Mouse (Mus musculus) MEL (cell line): ENCODE measurements around the gene Bola3. TPM values are rescaled to one million over a fixed set of nuclear protein-coding genes. Genes with fewer than 3 reads are reported as not detected.

ENCODE experiments used
- DNase-seq: peaks from one replicate; pipeline ENCODE4 v3.0.0; 2011; ENCODE audit warnings: low read depth, low spot score
- H3K27ac ChIP-seq: 2 replicates; pipeline ENCODE4 v1.5.1; 2012; ENCODE audit warnings: low read depth, mild to moderate bottlenecking, control low read depth, low read length, moderate library complexity; ENCODE audit not compliant: control insufficient read depth
- H3K27me3 ChIP-seq, 2 experiments: fragments of 150-350 bp in 1 of 2; sonication (generic) in 1 of 2; 2 replicates each; pipeline ENCODE4 v1.6.1; 2012; ENCODE audit warnings: low read length in 2 of 2, mild to moderate bottlenecking in 2 of 2, improper control_type of control experiment in 1 of 2, moderate library complexity in 1 of 2; ENCODE audit not compliant: insufficient read depth in 2 of 2, control insufficient read depth in 1 of 2
- H3K36me3 ChIP-seq, 2 experiments: 2 replicates each; pipeline ENCODE4 v1.6.1; 2012 to 2014; ENCODE audit warnings: low read length in 2 of 2, improper control_type of control experiment in 1 of 2, inconsistent platforms in 1 of 2, mild to moderate bottlenecking in 1 of 2; ENCODE audit not compliant: insufficient read depth in 2 of 2, control insufficient read depth in 1 of 2
- H3K4me1 ChIP-seq, 2 experiments: fragments of 150-350 bp in 1 of 2; sonication (generic) in 1 of 2; 2 replicates each; pipeline ENCODE4 v1.6.1; 2012; ENCODE audit warnings: low read length in 2 of 2, improper control_type of control experiment in 1 of 2, mild to moderate bottlenecking in 1 of 2; ENCODE audit not compliant: insufficient read depth in 2 of 2, control insufficient read depth in 1 of 2
- H3K4me3 ChIP-seq, 2 experiments: fragments of 150-350 bp in 1 of 2; sonication (generic) in 1 of 2; 2 replicates each; pipeline ENCODE4 v1.5.1; 2012; ENCODE audit warnings: low read depth in 2 of 2, low read length in 2 of 2, mild to moderate bottlenecking in 2 of 2, moderate library complexity in 2 of 2, control low read depth in 1 of 2, improper control_type of control experiment in 1 of 2; ENCODE audit not compliant: control insufficient read depth in 1 of 2, insufficient read depth in 1 of 2
- H3K79me2 ChIP-seq: 2 replicates; pipeline ENCODE4 v1.6.1; 2012; ENCODE audit warnings: mild to moderate bottlenecking, low read length, moderate library complexity; ENCODE audit not compliant: control insufficient read depth, poor library complexity, insufficient read depth
- H3K9ac ChIP-seq: 2 replicates; pipeline ENCODE4 v1.6.1; 2012; ENCODE audit warnings: low read depth, mild to moderate bottlenecking, control low read depth, low read length, moderate library complexity; ENCODE audit not compliant: control insufficient read depth, poor library complexity, severe bottlenecking
- H3K9me3 ChIP-seq: fragments of 150-350 bp; sonication (generic); replicated peaks from 2 replicates; pipeline ENCODE4 v1.6.1; 2012; ENCODE audit warnings: mild to moderate bottlenecking, low read length, improper control_type of control experiment, moderate library complexity; ENCODE audit not compliant: insufficient read depth
- BHLHE40 ChIP-seq: IDR thresholded peaks from 2 replicates; pipeline ENCODE4 v1.6.1; 2012; ENCODE audit warnings: low read depth, mild to moderate bottlenecking, inconsistent platforms, low read length, improper control_type of control experiment, borderline replicate concordance
- CHD2 ChIP-seq: IDR thresholded peaks from 2 replicates; pipeline ENCODE4 v1.6.1; 2011; ENCODE audit warnings: low read length, improper control_type of control experiment
- CTCF ChIP-seq, 3 experiments: IDR thresholded peaks in 2 of 3; conservative IDR thresholded peaks in 1 of 3; 2 replicates each; pipeline ENCODE4 v1.5.1; 2011 to 2012; ENCODE audit warnings: low read length in 3 of 3, low read depth in 2 of 3, mild to moderate bottlenecking in 2 of 3, improper control_type of control experiment in 1 of 3, inconsistent platforms in 1 of 3, mixed read lengths in 1 of 3, moderate library complexity in 1 of 3; ENCODE audit not compliant: control insufficient read depth in 1 of 3, insufficient read depth in 1 of 3, poor library complexity in 1 of 3, severe bottlenecking in 1 of 3
- E2F4 ChIP-seq: IDR thresholded peaks from 2 replicates; pipeline ENCODE4 v1.6.1; 2011; ENCODE audit warnings: low read depth, low read length, improper control_type of control experiment, borderline replicate concordance
- EP300 ChIP-seq, 2 experiments: IDR thresholded peaks; 2 replicates each; pipeline ENCODE4 v1.6.1; 2011; ENCODE audit warnings: improper control_type of control experiment in 2 of 2, low read length in 2 of 2, low read depth in 1 of 2, mild to moderate bottlenecking in 1 of 2
- ETS1 ChIP-seq: IDR thresholded peaks from 2 replicates; pipeline ENCODE4 v1.6.1; 2012; ENCODE audit warnings: low read depth, mild to moderate bottlenecking, inconsistent platforms, low read length, improper control_type of control experiment, moderate library complexity
- GABPA ChIP-seq: IDR thresholded peaks from 2 replicates; pipeline ENCODE4 v1.6.1; 2012; ENCODE audit warnings: low read depth, mild to moderate bottlenecking, inconsistent platforms, low read length, improper control_type of control experiment, moderate library complexity
- GATA1 ChIP-seq: IDR thresholded peaks from 2 replicates; pipeline ENCODE4 v1.6.1; 2011; ENCODE audit warnings: low read depth, low read length, improper control_type of control experiment
- JUND ChIP-seq: IDR thresholded peaks from 2 replicates; pipeline ENCODE4 v1.6.1; 2011; ENCODE audit warnings: low read depth, mild to moderate bottlenecking, improper control_type of control experiment, low read length
- KAT2A ChIP-seq: conservative IDR thresholded peaks from 2 replicates; pipeline ENCODE4 v1.6.1; 2012; ENCODE audit warnings: low read depth, low read length, improper control_type of control experiment, inconsistent platforms
- MAFK ChIP-seq: IDR thresholded peaks from 2 replicates; pipeline ENCODE4 v1.6.1; 2011; ENCODE audit warnings: low read depth, mild to moderate bottlenecking, low read length, improper control_type of control experiment, borderline replicate concordance
- MAX ChIP-seq: IDR thresholded peaks from 2 replicates; pipeline ENCODE4 v1.6.1; 2011; ENCODE audit warnings: low read length, improper control_type of control experiment
- MAZ ChIP-seq: IDR thresholded peaks from 2 replicates; pipeline ENCODE4 v1.6.1; 2012; ENCODE audit warnings: low read depth, mild to moderate bottlenecking, inconsistent platforms, low read length, improper control_type of control experiment
- MEF2A ChIP-seq: IDR thresholded peaks from 2 replicates; pipeline ENCODE4 v1.6.1; 2014; ENCODE audit warnings: low read depth, mild to moderate bottlenecking, inconsistent platforms, low read length, improper control_type of control experiment; ENCODE audit not compliant: poor library complexity, insufficient replicate concordance, severe bottlenecking; ENCODE audit errors: extremely low read depth
- MXI1 ChIP-seq: IDR thresholded peaks from 2 replicates; pipeline ENCODE4 v1.6.1; 2011; ENCODE audit warnings: mild to moderate bottlenecking, low read depth, low read length, improper control_type of control experiment
- MYB ChIP-seq: IDR thresholded peaks from 2 replicates; pipeline ENCODE4 v1.6.1; 2011; ENCODE audit warnings: mild to moderate bottlenecking, low read depth, low read length, improper control_type of control experiment
- MYC ChIP-seq: IDR thresholded peaks from 2 replicates; pipeline ENCODE4 v1.6.1; 2011; ENCODE audit warnings: low read depth, mild to moderate bottlenecking, low read length, improper control_type of control experiment, moderate library complexity
- NRF1 ChIP-seq: IDR thresholded peaks from 2 replicates; pipeline ENCODE4 v1.6.1; 2014; ENCODE audit warnings: low read depth, mild to moderate bottlenecking, inconsistent platforms, low read length, improper control_type of control experiment, moderate library complexity; ENCODE audit not compliant: poor library complexity, insufficient read depth, severe bottlenecking
- POLR2A ChIP-seq, 2 experiments: IDR thresholded peaks; 2 replicates each; pipeline ENCODE4 v1.6.1; 2011 to 2012; ENCODE audit warnings: low read length in 2 of 2, mild to moderate bottlenecking in 2 of 2, control low read depth in 1 of 2, improper control_type of control experiment in 1 of 2, low read depth in 1 of 2, moderate library complexity in 1 of 2; ENCODE audit not compliant: control insufficient read depth in 1 of 2, insufficient read depth in 1 of 2, poor library complexity in 1 of 2
- POLR2AphosphoS5 ChIP-seq: IDR thresholded peaks from 2 replicates; pipeline ENCODE4 v1.6.1; 2012; ENCODE audit warnings: low read depth, borderline replicate concordance, mild to moderate bottlenecking, inconsistent platforms, low read length, moderate library complexity, mixed read lengths
- RAD21 ChIP-seq: IDR thresholded peaks from 2 replicates; pipeline ENCODE4 v1.6.1; 2011; ENCODE audit warnings: mild to moderate bottlenecking, low read depth, low read length, improper control_type of control experiment
- SIN3A ChIP-seq: IDR thresholded peaks from 2 replicates; pipeline ENCODE4 v1.6.1; 2012; ENCODE audit warnings: low read length, improper control_type of control experiment, inconsistent platforms
- SMC3 ChIP-seq: IDR thresholded peaks from 2 replicates; pipeline ENCODE4 v1.6.1; 2011; ENCODE audit warnings: low read depth, low read length, improper control_type of control experiment
- TAL1 ChIP-seq: IDR thresholded peaks from 2 replicates; pipeline ENCODE4 v1.6.1; 2012; ENCODE audit warnings: mild to moderate bottlenecking, inconsistent platforms, low read length, moderate library complexity, mixed read lengths
- TBP ChIP-seq: IDR thresholded peaks from 2 replicates; pipeline ENCODE4 v1.8.0; 2011; ENCODE audit warnings: low read depth, low read length, improper control_type of control experiment
- TCF12 ChIP-seq: IDR thresholded peaks from 2 replicates; pipeline ENCODE4 v1.6.1; 2014; ENCODE audit warnings: low read depth, mild to moderate bottlenecking, inconsistent platforms, low read length, improper control_type of control experiment, moderate library complexity
- USF1 ChIP-seq: IDR thresholded peaks from 2 replicates; pipeline ENCODE4 v1.6.1; 2014; ENCODE audit warnings: low read depth, mild to moderate bottlenecking, inconsistent platforms, low read length, improper control_type of control experiment, moderate library complexity
- ZC3H11A ChIP-seq: IDR thresholded peaks from 2 replicates; pipeline ENCODE4 v1.6.1; 2012; ENCODE audit warnings: low read depth, mild to moderate bottlenecking, inconsistent platforms, low read length, improper control_type of control experiment
- ZKSCAN1 ChIP-seq: IDR thresholded peaks from 2 replicates; pipeline ENCODE4 v1.6.1; 2012; ENCODE audit warnings: low read depth, mild to moderate bottlenecking, inconsistent platforms, low read length, improper control_type of control experiment, moderate library complexity
- ZMIZ1 ChIP-seq: IDR thresholded peaks from 2 replicates; pipeline ENCODE4 v1.6.1; 2012; ENCODE audit warnings: low read depth, mild to moderate bottlenecking, inconsistent platforms, low read length, improper control_type of control experiment, moderate library complexity
- ZNF384 ChIP-seq: IDR thresholded peaks from 2 replicates; pipeline ENCODE4 v1.6.1; 2012; ENCODE audit warnings: low read depth, mild to moderate bottlenecking, inconsistent platforms, low read length, improper control_type of control experiment
- polyA plus RNA-seq, 2 experiments: library from polyadenylated mRNA; stranded (reverse) in 1 of 2; unstranded in 1 of 2; fragments of >175 nt in 1 of 2; fragments of >200 nt in 1 of 2; gene quantifications; 2 replicates each; pipeline versions ENCODE4 v1.2.1 to v1.2.4; 2012; ENCODE audit warnings: low replicate concordance in 2 of 2, low read depth in 1 of 2; ENCODE audit not compliant: insufficient read length in 2 of 2, insufficient read depth in 1 of 2, missing spikeins in 1 of 2
- total RNA-seq: library from RNA; depleted of rRNA; stranded (reverse); fragments of 300-350 nt; gene quantifications from 2 replicates; pipeline ENCODE4 v1.2.3, GENCODE M21; 2012

The Bola3 gene
- total and polyA plus RNA-seq, 3 experiments, result 55.2 to 211 TPM; not detected in 1

GRCm38 (mm10) chr6:83356569-83357138 lies 7.7 kb downstream of the Bola3 start:
- Histone ChIP-seq H3K27ac (no peak overlapping the region), H3K4me3 (no peak overlapping the region), H3K36me3 (peaks cover 10 to 11% of the 10 kb centered on the region in 2 experiments), H3K9ac (no peak overlapping the region), H3K79me2 (peaks cover 2% of the 10 kb centered on the region; the same call in 1 of the 2 replicates), H3K9me3 (no peaks in the 10 kb centered on the region), H3K27me3 (no peaks in the 10 kb centered on the region), H3K4me1 (peaks cover 0 to 22% of the 10 kb centered on the region in 2 experiments; a peak in 3 of 4 replicates)
- TF ChIP-seq TCF12 (0 out of 2 replicates have a peak, but pooled peaks have one; percentile 27), SMC3 (peak; percentile 89), SIN3A (no peak), ZNF384 (no peak), TBP (no peak), MXI1 (peak; percentile 19; the same call in 1 of the 2 replicates), GABPA (no peak), EP300 (IDR thresholded peaks at IDR 0.05; ENCODE audit: low read depth in 1 of 2, low read length in 2 of 2) (no peak), POLR2AphosphoS5 (no peak), NRF1 (no peak), POLR2A (IDR thresholded peaks at IDR 0.05; ENCODE audit: control insufficient read depth in 1 of 2, insufficient read depth in 1 of 2, low read depth in 1 of 2, low read length in 2 of 2, poor library complexity in 1 of 2) (peak in 1 of 2 experiments; percentile 22; a peak in 1 of 4 replicates), MYC (no peak), CTCF (IDR thresholded peaks at IDR 0.05 in 2 of 3, conservative IDR thresholded peaks at IDR 0.05 in 1 of 3; ENCODE audit: control insufficient read depth in 1 of 3, insufficient read depth in 1 of 3, low read depth in 2 of 3, low read length in 3 of 3, poor library complexity in 1 of 3, severe bottlenecking in 1 of 3) (peak; percentile 87 to 97 (median 94)), USF1 (no peak), BHLHE40 (0 out of 2 replicates have a peak, but pooled peaks have one; percentile 9), RAD21 (peak; percentile 89), GATA1 (0 out of 2 replicates have a peak, but pooled peaks have one; percentile 8), MEF2A (no peak), ZC3H11A (peak; percentile 88), KAT2A (no peak), MYB (no peak)
- DNase-seq, result peak; percentile 83

- Histone ChIP-seq H3K79me2 (no peaks in the 10 kb centered on the region; the same call in 1 of the 2 replicates), H3K27me3 (no peaks in the 10 kb centered on the region), H3K27ac (no peak overlapping the region), H3K4me3 (no peak overlapping the region), H3K36me3 (peaks cover 6 to 11% of the 10 kb centered on the region in 2 experiments), H3K9ac (no peak overlapping the region), H3K9me3 (no peaks in the 10 kb centered on the region), H3K4me1 (peaks cover 0 to 19% of the 10 kb centered on the region in 2 experiments; a peak in 3 of 4 replicates)
- no peak for DNase-seq
- no peak for TF ChIP-seq ETS1
- no peak for TF ChIP-seq ZMIZ1
- no peak for TF ChIP-seq E2F4
- TF ChIP-seq EP300 (IDR thresholded peaks at IDR 0.05; ENCODE audit: low read depth in 1 of 2, low read length in 2 of 2), result no peak
- TF ChIP-seq MEF2A, result no peak
- TF ChIP-seq JUND, result no peak
- TF ChIP-seq TCF12, result no peak
- TF ChIP-seq CHD2, result no peak
- no peak for TF ChIP-seq MAX
- TF ChIP-seq KAT2A, result no peak
- TF ChIP-seq CTCF (IDR thresholded peaks at IDR 0.05 in 2 of 3, conservative IDR thresholded peaks at IDR 0.05 in 1 of 3; ENCODE audit: control insufficient read depth in 1 of 3, insufficient read depth in 1 of 3, low read depth in 2 of 3, low read length in 3 of 3, poor library complexity in 1 of 3, severe bottlenecking in 1 of 3), result no peak
- no peak for TF ChIP-seq MAFK
- no peak for TF ChIP-seq TAL1
- no peak for TF ChIP-seq ZKSCAN1
- no peak for TF ChIP-seq MAZ
- no peak for TF ChIP-seq MXI1
Measured at GRCm38 (mm10) chr6:83357436-83357835, 8.5 kb downstream of the Bola3 start.
